Mouse (Mus musculus) kidney, postnatal 25 days (tissue): ENCODE results near the gene Zfp143.
"Not testable (repeated sequence)": the region's sequence is repeated elsewhere in the genome, so short reads cannot be mapped to it uniquely, and the experiment has no call there.

Source experiments
- DNase-seq, 2 experiments: peaks; one replicate each; pipeline ENCODE4 v3.0.0; 2021; ENCODE audit warnings: mixed read lengths in 2 of 2

Gene Zfp143

DNA sequence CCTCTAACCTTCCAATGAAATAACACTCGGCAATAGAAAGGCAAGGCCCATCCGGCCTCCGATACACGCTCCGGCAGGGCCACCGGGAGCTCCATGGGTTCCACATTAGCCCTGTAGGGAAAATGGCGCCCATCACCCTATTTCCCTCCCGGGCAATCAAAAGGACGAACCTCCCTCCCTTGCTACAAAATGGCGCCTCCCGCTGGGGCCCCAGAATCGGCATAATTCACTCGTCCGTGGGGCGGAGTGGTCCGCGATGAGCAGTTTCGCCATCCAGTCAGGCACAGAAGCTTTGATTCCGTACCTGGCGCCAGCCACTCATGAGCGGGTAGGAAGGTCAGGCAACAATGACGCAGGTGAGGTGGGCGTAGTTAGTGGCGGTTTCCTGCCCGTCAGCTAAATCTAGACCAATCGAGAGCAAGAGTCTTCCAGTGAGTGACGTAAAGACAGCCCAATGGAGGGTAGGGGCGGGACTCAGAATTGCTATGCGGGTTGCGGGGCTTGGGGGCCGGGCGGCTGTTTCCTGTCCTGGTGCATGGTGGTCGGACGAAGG, at the start of gene Zfp143:
Gene Zfp143 (plus strand): TSS at position 19 of the 553 bp plus-strand sequence.
- peak; percentile 100 for DNase-seq

DNA sequence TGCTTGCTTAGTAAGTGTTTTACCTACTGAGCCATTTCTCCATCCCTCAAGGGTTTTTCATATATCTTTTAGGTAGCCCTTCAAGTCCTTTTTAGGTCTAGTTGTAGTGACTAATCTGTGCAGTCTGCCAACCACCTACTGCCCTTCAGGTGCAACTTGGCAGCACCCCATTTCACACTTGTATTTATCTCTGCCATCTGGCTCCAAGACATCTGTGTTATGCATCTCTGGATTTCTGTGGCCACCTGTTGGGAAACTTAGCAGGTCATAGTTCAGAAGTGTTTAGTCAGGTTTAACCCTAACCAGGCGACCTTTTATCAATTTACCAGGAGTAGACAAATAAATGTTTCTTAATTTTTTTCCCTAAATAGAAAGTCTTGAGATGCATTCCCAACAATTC, 49.6 kb upstream of the Zfp143 start:
- no peak for DNase-seq

DNA sequence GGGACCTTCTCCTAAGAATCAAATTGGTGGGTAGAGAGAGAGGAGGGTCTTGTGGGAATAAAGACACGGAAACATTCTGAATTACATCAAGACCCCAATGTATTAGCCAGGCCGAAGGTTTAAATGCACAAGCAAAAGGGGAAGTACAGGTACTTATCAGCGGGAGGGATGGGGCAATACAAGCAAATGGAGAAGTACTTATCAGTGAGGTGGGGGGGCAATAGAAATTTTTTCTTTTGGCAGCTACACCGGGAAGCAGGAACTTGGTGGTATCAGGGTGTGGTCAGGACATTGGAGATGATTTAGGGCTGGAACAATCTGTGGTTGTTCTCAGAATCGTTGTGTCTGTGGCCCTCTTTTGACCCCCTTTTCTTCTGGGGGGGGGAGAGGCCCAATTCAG, 46.7 kb upstream of the Zfp143 start:
- no peak for DNase-seq

DNA sequence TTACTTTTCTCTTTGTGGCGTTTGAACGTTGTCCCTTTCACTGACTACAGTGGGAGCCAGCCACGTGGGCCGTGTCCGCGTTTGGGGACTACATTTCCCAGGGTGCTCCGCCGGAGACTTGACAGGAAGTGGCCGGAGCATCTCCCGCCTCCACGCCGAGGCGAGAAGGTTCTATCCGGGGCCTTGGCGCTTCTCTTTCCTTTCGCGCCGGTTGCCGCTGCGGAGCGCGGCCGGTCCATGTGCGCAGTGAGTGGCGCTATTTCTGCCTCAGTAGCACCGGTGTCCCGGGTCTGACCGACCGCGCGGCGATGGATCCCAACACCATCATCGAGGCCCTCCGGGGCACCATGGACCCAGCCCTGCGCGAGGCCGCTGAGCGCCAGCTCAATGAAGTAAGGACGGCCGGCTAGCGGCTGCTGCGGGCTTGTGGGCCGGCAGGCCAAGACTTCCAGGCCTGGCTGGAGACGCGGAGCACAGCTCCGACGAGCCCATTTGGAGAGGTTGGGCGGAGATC, 42.8 kb upstream of the Zfp143 start, which contains the start of gene Ipo7:
Gene Ipo7 (plus strand): TSS at position 158 of the 514 bp plus-strand sequence.
- peak; percentile 95 to 97 for DNase-seq

DNA sequence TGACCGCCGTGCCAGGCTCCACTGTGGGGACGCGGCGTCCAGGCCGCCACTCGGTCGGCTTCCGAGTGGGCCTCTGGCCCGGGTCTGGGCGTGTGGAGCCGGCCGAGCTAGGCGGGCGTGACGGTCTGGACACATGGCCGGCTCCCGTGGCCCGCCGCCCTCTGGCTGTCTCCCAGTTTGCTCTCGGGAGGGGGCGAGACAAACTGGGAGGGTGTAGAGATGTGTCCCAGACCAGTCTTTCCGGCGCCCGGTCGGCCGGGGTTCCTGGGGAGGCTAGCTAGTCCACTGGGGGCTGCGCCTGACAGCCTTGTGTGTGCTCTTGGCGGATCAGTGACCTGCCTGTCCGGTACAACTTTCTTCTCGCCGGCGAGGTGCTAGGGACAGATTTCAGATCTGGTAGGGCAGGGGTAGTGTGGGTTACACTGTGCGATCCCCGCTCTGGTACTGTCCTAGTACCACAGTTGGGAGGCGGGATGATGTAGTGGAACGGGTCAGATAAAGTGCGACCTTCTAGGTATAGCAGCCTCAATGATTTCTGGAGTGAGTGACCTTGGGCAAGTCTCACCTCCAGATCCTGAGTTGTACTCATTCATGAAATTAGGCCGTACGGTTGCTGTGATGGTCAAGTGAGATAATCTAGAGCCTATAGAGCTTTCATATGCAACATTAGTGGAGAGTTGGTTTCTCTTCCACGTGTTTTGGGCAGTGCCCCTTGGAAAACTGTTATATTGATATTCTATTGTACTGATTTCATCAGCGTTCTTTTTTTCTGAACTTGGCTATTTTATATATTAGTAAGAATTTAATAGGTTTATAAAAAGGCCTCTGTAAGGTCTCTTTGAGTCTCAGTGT, 42.2 kb upstream of the Zfp143 start:
- peak; percentile 57 to 83 for DNase-seq

DNA sequence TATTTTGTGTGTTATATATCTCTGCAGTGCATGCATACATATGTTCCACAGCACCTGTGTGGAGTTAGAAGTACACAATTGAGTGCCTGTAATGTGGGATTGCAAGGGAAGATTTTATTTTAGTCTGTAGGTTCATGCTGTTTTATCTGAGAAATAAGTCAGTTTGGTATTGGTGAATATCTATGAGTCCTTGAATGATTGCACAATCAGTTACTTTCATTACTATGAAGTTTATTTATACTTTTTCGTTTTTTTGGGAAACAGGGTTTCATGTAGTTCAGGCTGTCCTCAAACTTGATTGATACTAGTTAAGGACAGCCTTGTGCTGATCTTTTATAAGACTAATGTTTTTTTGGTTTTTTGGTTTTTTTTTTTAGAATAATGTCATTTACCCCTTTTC, 37.5 kb upstream of the Zfp143 start:
- DNase-seq: no peak

DNA sequence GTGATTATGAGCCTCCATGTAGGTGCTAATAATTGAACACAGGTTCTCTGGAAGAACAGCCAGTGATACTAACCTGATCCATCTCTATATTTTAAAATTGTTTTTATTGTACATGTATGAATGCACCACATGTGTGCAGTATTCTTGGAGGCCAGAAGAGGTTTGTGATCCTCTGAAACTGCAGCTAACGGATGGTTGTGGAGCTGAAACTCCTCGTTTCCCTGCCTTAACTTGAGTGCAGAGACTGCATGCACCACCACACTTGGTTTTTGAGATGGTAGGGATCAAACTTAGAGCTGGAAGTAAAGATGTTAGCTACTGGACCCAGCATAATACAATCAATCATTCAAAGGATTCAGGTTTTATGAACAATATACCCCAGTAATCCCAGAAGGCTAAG, 34.4 kb upstream of the Zfp143 start:
- DNase-seq: no peak

DNA sequence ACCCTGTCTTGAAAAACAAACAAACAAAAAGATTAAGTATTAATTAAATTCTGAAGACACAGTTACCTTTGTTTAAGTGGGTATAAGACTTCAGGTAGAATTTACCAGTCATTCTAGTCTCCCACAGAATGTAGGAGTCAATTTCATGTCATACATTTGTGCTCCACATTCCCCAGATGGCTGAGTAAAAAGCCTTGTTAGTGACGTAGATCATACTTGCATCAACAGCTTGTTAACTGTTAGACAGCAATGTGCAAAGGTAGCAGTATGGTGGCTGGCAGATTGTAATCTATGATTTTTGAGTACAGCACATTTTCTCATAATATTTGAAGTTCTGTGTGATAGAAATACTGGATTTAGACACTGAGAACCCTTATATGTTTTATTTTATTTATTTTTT, 32.2 kb upstream of the Zfp143 start:
- no peak for DNase-seq

DNA sequence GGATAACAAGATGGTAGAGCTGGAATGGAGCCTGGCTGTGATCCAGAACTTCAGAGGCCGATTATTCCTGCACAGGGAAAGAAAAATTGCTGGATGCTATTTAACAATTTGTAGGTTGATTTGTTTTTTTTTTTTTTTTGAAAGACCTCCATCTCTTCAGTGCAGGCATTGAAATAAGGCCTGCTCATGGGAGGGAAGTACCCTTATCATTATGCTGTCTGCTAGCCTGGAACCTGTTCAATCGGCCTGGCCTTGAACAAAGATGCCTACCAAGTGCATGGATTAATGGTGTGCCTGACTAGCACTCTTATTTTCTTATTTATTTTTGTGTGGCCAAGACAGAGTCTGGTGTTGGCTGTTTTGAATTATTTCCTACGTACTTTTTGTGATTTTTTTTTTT, 30.7 kb upstream of the Zfp143 start:
- no peak for DNase-seq

DNA sequence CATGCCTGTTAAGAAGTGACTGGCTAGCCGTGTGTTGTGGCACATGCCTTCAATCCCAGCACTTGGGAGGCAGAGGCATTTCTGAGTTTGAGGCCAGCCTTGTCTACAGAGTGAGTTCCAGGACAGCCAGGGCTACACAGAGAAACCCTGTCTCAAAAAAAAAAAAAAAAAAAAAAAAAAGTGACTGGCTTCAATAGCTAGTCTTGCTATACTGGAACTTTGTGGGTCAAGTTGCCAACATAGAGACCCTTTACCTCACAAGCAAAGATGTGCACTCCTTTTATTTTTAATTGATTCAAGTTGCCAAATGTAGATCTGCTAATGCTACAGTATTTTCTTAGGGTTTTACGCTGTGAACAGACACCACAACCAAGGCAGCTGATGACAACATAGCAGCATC, 3.3 kb upstream of the Zfp143 start:
- not testable (repeated sequence) for DNase-seq

DNA sequence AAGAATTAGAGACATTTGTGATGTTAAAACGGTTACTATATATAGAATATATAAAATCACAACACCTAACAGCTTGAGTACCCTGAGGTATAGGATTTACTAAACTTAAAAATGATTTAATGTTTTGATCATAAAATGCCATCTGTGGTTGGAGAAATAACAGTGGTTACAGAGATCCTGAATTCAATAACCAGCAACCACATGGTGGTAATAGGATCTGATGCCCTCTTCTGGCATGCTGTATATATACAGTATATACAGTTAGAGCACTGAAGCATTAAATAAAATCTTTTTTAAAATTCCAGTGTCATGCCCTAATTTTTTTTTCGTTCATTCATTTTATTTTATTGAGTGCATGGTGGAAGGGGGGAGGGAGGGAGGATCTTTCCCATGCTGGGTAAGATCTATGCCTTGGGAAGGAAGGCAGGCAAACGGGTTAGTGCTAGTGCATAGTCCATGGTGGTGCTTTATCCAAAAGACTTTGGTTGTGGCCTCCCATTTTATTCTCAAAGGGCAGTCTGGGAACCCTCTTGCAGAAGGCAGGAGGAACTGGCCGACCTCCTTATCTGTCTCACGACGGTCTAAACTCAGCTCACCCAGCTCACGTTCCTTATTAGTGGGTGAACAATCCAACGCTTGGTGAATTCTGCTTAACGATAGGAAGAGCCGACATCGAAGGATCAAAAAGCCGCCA, 1.8 kb upstream of the Zfp143 start:
- peak; percentile 19 to 39 for DNase-seq

DNA sequence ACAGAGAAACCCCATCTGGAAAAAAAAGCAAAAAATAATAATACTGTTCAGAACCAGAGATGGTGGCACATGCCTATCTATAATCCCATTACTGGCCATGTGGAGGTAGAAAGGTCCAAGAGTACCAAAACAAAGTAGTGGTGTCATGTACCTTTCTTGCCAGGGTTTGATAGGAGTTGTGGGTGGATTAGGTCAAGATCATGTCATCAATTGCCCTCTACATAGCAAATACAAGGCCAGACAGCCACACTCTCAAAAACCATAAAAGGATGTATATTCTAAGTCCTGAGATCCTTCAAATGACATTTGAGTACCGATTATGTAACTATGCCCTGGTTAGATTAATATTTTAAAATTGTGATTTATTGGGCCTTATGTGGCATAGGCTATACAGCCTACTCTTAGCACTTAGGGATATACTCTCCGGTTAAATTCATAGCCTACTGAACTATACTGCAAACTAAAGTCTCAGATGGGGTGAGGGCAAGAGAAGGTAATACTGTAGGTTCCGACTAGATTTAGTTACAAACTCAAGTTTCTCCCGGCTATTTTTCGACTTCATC, 830 bp upstream of the Zfp143 start:
- no peak for DNase-seq

DNA sequence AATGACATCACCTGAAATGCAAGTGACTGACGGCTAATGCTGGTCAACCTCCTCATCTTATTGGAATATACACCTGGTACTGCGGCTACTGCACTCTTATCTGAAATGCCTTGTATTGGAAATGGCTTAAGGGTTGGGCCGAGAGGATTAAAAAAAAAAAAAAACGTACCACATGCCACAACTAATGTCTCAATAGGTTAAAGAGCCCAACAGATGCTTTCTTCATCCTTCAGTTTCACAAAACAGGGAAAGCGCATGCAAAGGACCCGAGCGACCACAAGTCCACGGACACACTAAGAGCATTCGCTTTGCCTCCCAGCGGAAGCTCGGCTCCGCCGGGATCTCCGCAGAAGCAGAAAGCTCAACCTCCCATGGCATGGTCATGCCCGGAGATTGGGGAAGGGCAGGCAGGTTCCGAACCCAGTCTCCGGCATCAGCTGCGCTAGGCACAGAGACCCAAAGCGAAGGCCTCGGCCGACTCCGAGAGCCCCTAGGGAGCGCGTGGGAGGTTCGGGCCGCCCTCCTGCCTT, 283 bp upstream of the Zfp143 start:
- peak in 1 of 2 experiments; percentile 6 for DNase-seq

DNA sequence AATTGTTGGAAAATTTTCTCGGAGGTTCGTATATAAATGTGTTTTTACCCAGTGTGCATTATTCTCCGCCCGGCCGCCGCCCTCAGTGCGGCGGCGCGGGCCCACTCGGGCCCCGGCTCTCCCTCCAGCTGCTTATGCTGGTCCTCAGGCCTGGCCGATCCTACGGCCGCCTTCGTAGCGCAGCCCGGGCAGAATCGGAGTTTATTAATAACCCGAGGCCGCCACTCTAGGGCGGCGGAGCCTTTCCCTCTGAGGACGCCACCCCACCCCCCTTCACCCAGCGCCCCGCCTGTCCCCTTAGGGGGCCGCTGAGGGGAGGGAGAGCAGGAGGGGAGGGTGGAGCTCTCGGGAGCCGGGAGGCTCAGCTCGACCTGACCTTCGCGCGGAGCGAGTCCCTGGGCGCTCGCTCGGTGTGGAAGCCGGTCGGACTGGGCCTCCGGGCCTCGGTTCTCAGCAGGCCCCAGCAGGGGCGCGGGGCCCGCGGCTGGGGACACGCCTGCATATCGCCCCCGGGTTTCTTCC, 796 bp downstream of the Zfp143 start:
- peak; percentile 90 to 97 for DNase-seq

DNA sequence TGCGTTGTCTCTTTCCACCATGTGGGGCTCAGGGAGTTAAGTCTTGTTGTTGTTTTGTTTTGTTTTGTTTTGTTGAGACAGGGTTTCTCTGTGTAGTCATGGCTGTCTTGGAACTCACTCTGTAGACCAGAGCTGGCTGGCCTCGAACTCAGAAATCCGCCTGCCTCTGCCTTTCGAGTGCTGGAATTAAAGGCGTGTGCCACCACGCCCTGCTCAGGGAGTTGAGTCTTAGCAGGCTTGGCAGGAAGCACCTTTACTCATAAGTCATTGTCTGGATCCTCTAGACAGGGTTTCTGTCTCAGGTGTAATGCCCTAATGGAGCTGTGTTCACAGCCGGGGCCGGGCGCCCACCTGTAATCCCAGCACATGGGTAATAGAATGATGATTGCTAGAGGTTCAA, 2.7 kb downstream of the Zfp143 start:
- DNase-seq: no peak

DNA sequence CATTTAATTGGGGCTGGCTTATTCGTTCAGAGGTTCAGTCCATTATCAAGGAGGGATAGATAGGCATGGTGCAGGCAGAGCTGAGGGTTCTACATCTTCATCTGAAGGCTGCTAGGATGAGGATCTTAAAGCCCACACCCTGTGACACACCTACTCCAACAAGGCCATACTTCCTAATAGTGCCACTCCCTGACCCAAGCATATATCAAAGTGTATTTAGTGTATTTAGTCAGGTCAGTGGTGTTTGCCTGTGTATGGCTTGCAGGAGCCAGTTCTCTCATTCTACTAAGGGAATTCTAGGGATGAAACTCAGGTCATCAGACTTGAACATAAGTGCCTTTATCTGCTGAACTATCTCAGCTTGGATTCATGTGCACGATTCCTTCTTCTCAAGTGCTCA, 8.1 kb downstream of the Zfp143 start:
- no peak for DNase-seq

DNA sequence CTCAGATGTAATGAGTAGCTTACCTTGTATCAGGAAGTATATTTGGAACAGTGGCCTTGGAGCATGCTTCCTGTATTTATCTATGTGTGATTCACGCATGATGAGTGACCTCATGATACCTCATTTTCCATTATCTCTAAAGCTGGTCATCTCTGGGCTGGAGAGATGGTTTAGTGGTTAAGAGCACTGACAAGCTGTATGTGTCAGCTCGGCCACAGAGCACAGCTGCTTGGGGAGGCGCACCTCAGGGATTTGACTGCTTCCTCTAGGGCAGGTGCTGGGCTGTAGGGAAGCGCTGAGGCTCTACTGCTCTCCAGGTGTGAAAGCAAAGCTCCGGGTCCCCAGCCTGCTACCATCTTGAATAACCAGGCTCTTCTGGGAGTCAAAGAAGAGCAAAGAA, 17.2 kb downstream of the Zfp143 start:
- DNase-seq: no peak

DNA sequence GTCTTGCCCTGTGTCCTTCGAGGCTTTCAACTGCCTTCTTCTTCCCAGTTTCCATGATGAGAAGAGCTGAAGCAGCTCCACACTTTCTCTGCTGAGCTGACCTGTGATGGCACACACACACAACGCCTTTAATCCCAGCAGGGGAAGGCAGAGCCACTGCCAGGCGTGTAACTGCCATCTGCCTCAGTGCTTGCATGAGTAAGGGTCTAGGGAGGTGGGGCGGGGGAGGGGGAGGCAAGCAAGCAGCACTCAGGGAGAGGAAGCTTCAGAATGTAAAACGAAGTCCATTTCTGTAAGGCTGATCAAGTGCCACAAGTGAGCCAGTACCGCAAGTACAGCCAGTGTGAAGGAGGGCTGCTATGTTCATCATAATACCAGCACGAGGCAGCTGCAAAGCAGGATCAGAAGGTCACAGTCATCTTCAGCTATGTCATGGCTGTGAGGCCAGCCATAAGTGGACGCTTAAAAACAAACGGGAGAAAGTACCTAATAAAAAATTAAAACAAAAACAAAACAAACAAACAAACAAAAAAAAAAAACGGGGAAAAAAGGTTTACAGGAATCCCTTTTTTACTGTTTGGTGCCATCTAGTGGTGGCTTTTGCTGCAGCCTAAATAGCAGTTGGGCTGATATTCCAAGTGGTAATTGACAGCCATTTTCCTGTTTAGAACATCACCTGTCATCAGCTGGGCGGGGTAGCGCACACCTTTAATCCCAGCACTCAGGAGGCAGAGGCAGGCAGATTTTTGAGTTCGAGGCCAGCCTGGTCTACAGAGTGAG, 22.6 kb downstream of the Zfp143 start:
- DNase-seq: peak; percentile 55 to 86

DNA sequence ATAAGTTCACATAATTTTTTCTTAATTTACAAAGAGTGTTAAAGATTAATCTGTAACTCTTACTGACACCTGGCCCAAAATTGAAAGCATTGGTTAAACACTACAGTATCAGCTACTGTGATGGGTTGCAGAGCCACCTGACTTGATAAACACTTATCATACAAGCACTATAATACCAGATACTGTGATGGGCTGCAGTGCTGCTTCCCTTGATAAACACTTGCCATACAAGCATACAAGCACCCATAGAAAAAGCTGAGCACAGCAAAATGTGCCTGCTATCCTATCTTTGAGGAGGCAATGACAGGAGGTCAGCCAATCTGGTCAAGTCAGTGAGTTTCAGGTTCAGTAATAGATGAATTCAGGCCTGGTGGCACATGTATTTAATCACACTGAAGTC, 24.2 kb downstream of the Zfp143 start:
- DNase-seq: no peak

DNA sequence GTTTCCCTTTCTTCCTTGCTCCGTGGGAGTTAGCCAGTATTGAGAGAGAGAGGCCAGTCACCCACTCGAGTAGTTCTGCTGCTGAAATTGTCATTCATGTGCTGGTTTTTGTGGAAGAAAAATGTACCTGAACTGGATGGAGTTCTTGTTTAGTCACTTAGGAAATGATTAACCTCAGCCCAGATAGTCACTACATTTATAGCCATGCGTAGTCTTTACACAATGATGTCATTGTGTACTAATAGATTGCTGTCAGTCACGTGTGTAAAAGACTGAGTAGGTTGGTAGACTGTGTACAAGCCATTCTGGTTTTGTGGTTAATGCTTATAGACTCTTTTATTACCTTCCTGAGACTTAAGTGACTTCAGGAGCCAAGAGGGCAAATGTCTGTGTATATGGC, 26.9 kb downstream of the Zfp143 start:
- no peak for DNase-seq

DNA sequence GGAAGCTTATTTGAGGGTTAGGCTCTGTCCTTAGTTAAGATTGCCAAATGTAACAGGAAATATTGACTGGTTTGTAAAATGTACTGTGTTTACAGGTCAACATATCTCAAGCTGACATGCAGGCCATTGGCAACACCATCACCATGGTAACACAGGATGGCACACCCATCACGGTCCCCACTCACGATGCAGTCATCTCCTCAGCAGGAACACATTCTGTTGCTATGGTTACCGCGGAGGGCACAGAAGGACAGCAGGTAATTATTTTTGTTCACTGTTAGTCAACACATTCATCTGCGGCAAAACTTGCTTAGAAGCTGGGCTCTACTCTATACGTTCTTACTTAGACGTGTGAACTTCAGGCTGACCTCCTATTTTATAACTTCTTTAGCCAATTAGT, 30.7 kb downstream of the Zfp143 start:
- DNase-seq: no peak

DNA sequence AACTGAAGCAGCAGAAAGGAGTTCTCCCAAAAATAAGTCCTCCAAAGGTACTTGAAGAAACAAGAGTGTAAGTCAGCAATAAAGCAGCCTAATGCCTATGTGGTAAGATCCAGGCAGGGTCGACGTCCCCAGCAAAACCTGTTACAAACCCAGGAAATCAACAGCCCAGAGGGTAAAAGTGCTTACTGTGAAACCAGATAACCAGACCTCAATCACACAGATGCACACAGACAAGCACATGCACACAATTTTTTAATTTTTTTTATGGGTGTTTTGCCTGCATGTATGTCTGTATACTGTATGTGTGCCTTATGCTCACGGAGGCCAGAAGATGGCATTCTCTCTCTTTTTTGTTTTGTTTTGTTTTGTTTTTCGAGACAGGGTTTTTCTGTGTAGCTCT, 35.3 kb downstream of the Zfp143 start:
- DNase-seq: no peak
